Mouse (Mus musculus): ENCODE data around the gene Polg2. TPM values are rescaled to one million over a fixed set of nuclear protein-coding genes. Genes with fewer than 3 reads are reported as not detected.
"Not testable (repeated sequence)": the region's sequence is repeated elsewhere in the genome, so short reads cannot be mapped to it uniquely, and the experiment has no call there.

Polg2 gene
- polyA plus RNA-seq, 1 experiment, result not detected

DNA sequence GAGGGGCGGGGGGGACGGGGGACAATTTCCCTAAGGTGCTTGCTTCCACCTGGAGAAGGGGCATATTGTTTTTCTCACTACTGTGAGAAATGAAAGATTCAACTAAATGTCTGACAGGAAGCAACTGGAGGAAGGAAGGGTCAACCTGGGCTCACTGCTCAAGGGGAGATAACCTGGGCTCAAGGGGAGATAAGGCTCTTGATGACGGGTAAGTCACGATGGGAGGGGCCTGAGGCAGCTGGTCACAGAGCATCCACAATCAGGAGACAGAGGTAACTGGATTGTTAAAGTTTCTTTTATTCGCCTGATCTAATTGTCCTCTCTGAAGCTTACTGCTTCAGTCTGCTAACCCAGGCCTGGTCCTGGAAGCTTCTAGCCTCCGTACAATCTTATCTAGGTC lies 26.0 kb downstream of the Polg2 start:
- H3K27ac ChIP-seq (ENCODE audit: insufficient read depth, low read depth, low read length), result no peak overlapping the region
- TF ChIP-seq POLR2A (IDR thresholded peaks at IDR 0.05; ENCODE audit: insufficient read depth, low read depth, low read length), result no peak
- no peak for TF ChIP-seq CTCF (IDR thresholded peaks at IDR 0.05; ENCODE audit: insufficient read depth, low read depth, low read length)
- 92% methylated on average over 6 of the region's 6 CpGs for WGBS
- H3K4me1 ChIP-seq (ENCODE audit: control insufficient read depth, insufficient read depth, low read length), result no peaks in the 10 kb centered on the region
- H3K4me3 ChIP-seq (ENCODE audit: insufficient read depth, low read depth, low read length), result no peak overlapping the region

DNA sequence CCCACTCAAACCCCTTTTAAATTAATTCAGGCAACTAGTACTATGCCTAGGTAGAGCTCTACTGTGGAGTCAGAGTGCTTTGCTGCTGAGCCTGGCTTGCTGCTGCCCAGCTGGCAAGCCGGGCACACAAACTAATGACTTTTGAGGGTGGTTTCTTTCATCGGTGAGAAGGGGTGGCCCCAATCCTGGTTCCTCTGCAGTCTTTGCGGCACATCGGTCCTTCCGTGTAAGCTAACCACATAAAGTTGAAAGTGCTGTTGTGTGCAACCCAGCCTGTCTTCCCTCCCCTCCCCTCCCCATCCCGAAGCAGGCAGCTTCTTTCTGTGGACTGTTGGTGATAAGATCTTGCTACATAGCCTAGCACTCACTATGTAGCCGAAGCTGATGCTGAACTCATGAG lies 27.2 kb downstream of the Polg2 start:
- 86% methylated on average over 7 of the region's 7 CpGs for WGBS
- H3K27ac ChIP-seq (ENCODE audit: insufficient read depth, low read depth, low read length), result no peak overlapping the region
- H3K4me3 ChIP-seq (ENCODE audit: insufficient read depth, low read depth, low read length), result no peak overlapping the region
- TF ChIP-seq POLR2A (IDR thresholded peaks at IDR 0.05; ENCODE audit: insufficient read depth, low read depth, low read length), result no peak
- no peak for TF ChIP-seq CTCF (IDR thresholded peaks at IDR 0.05; ENCODE audit: insufficient read depth, low read depth, low read length)
- no peaks in the 10 kb centered on the region for H3K4me1 ChIP-seq (ENCODE audit: control insufficient read depth, insufficient read depth, low read length)

- no peak within 1 kb of the TSS; the same call in 1 of the 2 replicates for H3K4me3 ChIP-seq (ENCODE audit: insufficient read depth, low read depth, low read length)
- H3K4me1 ChIP-seq (ENCODE audit: control insufficient read depth, insufficient read depth, low read length), result no peaks in the 10 kb centered on the region
- TF ChIP-seq CTCF (IDR thresholded peaks at IDR 0.05; ENCODE audit: insufficient read depth, low read depth, low read length) (no peak), POLR2A (IDR thresholded peaks at IDR 0.05; ENCODE audit: insufficient read depth, low read depth, low read length) (no peak)
- WGBS, result 89% methylated on average over 17 of the region's 17 CpGs
- H3K27ac ChIP-seq (ENCODE audit: insufficient read depth, low read depth, low read length), result no peak within 1 kb of the TSS
Observed at GRCm38 (mm10) chr11:106751039-106752018, 28.0 kb downstream of the Polg2 start, which contains the start of gene Milr1. Gene Milr1 (plus strand): TSS chr11:106751226.

DNA sequence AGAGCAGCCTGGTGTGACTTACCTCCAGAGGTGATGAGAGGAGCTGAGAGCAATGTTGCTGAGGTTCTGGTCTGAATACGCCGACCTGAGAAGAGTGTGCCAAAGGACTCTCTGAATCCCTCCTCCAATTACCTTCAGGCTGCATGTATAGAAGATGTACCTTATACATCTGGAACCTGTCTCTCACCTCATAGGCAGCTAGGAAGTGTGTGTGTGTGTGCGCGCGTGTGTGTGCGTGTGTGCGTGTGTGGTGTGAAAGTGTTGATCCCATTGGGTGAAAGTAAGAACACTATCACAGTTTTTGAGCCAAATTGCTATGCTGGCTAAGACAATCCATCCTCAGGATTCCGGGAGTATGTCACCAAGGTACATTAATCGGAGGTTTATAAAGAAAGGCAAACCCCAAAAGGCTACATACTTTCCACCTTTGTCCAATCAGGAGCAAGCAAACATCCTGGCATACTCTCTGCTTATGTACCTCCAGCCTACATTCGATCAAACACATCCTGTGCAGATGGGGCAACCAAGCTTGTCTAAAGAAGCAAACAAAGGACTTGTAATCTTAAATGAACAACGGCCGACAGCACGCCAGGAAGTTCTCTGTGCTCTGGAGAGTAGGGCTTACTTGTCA lies 29.1 kb downstream of the Polg2 start, which contains the start of gene Pecam1:
TSS of gene Pecam1 (minus strand) at position 508 of the 631 bp plus-strand sequence.
- no peaks in the 10 kb centered on the region for H3K4me1 ChIP-seq (ENCODE audit: control insufficient read depth, insufficient read depth, low read length)
- no peak within 1 kb of the TSS for H3K27ac ChIP-seq (ENCODE audit: insufficient read depth, low read depth, low read length)
- TF ChIP-seq CTCF (IDR thresholded peaks at IDR 0.05; ENCODE audit: insufficient read depth, low read depth, low read length) (no peak), POLR2A (IDR thresholded peaks at IDR 0.05; ENCODE audit: insufficient read depth, low read depth, low read length) (no peak)
- no peak within 1 kb of the TSS; the same call in 1 of the 2 replicates for H3K4me3 ChIP-seq (ENCODE audit: insufficient read depth, low read depth, low read length)
- WGBS, result 79% methylated on average over 13 of the region's 13 CpGs

DNA sequence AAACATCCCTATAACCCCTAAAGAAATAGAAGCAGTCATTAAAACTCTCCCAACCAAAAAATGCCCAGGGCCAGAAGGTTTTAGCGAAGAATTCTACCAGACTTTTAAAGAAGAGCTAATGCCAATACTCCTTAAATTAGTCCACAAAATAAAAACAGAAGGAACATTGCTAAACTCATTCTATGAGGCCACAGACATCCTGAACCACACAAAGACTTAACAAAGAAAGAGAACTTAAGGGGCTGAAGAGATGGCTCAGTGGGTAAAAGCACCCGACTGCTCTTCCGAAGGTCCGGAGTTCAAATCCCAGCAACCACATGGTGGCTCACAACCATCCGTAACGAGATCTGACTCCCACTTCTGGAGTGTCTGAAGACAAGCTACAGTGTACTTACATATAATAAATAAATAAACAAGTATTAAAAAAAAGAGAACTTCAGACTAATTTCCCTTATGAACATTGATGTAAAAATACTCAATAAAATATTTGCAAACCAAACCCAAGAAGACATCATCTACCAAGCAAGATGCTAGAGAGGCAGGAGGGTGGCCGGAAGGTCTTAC lies 29.7 kb downstream of the Polg2 start:
- H3K27ac ChIP-seq (ENCODE audit: insufficient read depth, low read depth, low read length); H3K4me1 ChIP-seq (ENCODE audit: control insufficient read depth, insufficient read depth, low read length); H3K4me3 ChIP-seq (ENCODE audit: insufficient read depth, low read depth, low read length): not testable (repeated sequence)
- 95% methylated on average over 7 of the region's 7 CpGs for WGBS

DNA sequence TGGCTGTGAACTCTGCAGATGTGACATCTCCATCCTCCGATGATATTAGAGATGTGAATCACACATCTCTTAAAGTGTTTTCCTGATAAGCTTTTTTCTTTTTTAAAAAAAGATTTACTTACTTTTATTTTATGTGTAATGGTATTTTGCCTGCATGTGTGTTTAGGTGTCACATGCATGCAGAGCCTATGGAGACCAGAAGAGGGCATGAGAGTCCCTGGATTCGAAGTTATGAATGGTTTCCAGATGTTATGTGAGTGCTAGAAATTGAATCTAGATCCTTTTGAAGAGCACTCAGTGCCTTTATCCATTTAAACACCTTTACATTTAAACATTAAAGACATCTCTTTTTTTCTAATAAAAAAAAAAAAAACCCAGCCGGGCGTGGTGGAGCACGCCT lies 34.4 kb downstream of the Polg2 start:
- 91% methylated on average over 5 of the region's 5 CpGs for WGBS
- H3K4me1 ChIP-seq (ENCODE audit: control insufficient read depth, insufficient read depth, low read length), result peaks cover 6% of the 10 kb centered on the region
- TF ChIP-seq CTCF (IDR thresholded peaks at IDR 0.05; ENCODE audit: insufficient read depth, low read depth, low read length), result no peak

DNA sequence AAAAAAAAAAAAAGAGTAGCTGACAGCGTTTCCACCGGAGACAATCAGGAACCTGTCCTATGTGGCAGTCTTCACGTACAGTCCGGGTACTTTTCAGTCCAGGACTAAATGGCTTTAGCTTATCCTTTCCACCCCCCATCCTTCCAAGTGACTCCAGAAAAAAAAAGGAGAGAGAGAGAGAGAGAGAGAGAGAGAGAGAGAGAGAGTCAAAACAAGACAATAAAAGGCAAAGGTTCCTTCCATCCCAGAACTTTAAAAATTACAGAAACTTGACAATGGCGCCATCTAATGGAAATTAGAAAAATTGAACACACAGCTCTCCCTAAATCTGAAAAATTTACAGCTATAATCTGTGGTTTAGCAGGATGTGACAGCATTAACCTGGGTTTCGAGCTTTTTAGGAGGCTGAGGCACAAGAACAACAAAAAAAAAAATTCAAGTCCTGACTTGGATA lies 36.9 kb downstream of the Polg2 start:
- Histone ChIP-seq H3K4me3 (ENCODE audit: insufficient read depth, low read depth, low read length) (no peak overlapping the region), H3K27ac (ENCODE audit: insufficient read depth, low read depth, low read length) (no peak overlapping the region; the same call in 1 of the 2 replicates), H3K4me1 (ENCODE audit: control insufficient read depth, insufficient read depth, low read length) (peaks cover 16% of the 10 kb centered on the region)
- TF ChIP-seq POLR2A (IDR thresholded peaks at IDR 0.05; ENCODE audit: insufficient read depth, low read depth, low read length), result no peak
- TF ChIP-seq CTCF (IDR thresholded peaks at IDR 0.05; ENCODE audit: insufficient read depth, low read depth, low read length), result no peak
- WGBS, result 31% methylated on average over 6 of the region's 6 CpGs

More for the DNA sequence above, 34.4 kb downstream of the Polg2 start:
- H3K4me3 ChIP-seq (ENCODE audit: insufficient read depth, low read depth, low read length), result no peak overlapping the region
- no peak overlapping the region for H3K27ac ChIP-seq (ENCODE audit: insufficient read depth, low read depth, low read length)

DNA sequence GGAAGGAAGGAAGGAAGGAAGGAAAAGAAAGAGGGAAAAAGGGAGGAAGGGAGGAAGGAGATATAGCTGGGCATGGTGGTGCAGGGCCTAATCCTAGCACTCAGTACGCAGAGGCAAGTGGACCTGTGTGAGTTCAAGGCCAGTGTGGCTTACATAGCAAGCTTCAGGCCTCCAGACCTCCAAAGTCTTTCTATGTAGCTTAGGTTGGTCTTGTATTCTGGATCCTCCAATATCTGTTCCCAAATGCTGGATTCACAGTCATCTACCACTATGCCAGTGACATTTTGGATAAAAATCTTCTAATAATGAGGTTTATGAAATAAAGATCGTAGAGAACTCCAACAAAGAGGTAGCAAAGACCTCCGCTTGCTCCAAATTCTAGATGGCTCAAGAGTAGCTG lies 37.5 kb downstream of the Polg2 start:
- WGBS, result 90% methylated on average over 3 of the region's 3 CpGs
- no peak for TF ChIP-seq POLR2A (IDR thresholded peaks at IDR 0.05; ENCODE audit: insufficient read depth, low read depth, low read length)
- H3K4me3 ChIP-seq (ENCODE audit: insufficient read depth, low read depth, low read length), result no peak overlapping the region

GRCm38 (mm10) chr11:106741232-106741631 lies 38.1 kb downstream of the Polg2 start:
- 28% methylated on average over 6 of the region's 6 CpGs for WGBS
- Histone ChIP-seq H3K4me1 (ENCODE audit: control insufficient read depth, insufficient read depth, low read length) (peaks cover 26% of the 10 kb centered on the region), H3K4me3 (ENCODE audit: insufficient read depth, low read depth, low read length) (no peak overlapping the region), H3K27ac (ENCODE audit: insufficient read depth, low read depth, low read length) (peak overlapping the region; percentile 30; the same call in 1 of the 2 replicates)
- TF ChIP-seq POLR2A (IDR thresholded peaks at IDR 0.05; ENCODE audit: insufficient read depth, low read depth, low read length) (no peak), CTCF (IDR thresholded peaks at IDR 0.05; ENCODE audit: insufficient read depth, low read depth, low read length) (no peak)

More for the DNA sequence above, 37.5 kb downstream of the Polg2 start:
- H3K27ac ChIP-seq (ENCODE audit: insufficient read depth, low read depth, low read length), result peak overlapping the region; percentile 30
- H3K4me1 ChIP-seq (ENCODE audit: control insufficient read depth, insufficient read depth, low read length), result peaks cover 21% of the 10 kb centered on the region

- WGBS, result 79% methylated on average over 6 of the region's 8 CpGs
- not testable (repeated sequence) for H3K4me3 ChIP-seq (ENCODE audit: insufficient read depth, low read depth, low read length); H3K27ac ChIP-seq (ENCODE audit: insufficient read depth, low read depth, low read length)
- peaks cover 28% of the 10 kb centered on the region for H3K4me1 ChIP-seq (ENCODE audit: control insufficient read depth, insufficient read depth, low read length)
Observed at GRCm38 (mm10) chr11:106740724-106741123, 38.6 kb downstream of the Polg2 start.

All from olfactory bulb, adult 2 months (tissue).